Mouse (Mus musculus): ENCODE measurements around the gene Map4k5. TPM values are rescaled to one million over a fixed set of nuclear protein-coding genes. Genes with fewer than 3 reads are reported as not detected.

The Map4k5 gene
- polyA plus RNA-seq, 1 experiment, result 5.6 TPM

DNA sequence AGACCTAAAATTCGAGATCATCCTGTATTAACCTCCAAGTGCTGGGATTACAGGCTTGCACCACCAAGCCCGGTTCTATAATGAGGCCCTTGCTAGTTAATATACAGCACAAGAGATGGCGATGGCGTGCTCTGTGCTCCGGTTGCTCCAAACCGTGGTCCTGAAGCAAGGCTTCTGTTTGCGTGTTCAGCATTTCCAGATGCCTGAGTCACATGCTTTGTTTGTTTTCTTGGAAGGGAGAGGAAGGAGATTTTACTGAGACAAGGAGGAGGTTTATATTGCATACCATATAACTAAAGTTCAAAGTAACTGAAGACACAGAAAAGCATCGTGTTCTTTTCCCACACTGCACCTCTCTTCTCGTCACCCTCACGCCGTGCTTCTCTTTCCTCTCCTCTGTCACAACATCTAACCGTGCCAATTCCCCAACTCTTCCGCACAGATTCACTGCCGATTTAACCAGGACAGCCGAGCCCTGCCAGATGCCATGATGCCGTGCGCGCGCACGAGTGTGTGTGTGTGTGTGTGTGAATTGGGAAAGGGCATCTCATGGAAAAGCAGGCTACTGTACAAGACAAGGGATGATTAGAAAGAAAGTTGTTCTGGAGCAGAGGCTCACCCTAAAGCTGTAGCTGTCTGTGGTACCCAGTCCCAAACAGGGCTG lies 132.1 kb downstream of the Map4k5 start:
- no peaks in the 10 kb centered on the region for H3K27me3 ChIP-seq (ENCODE audit: control insufficient read depth, insufficient read depth, low read length)
- peaks cover 2% of the 10 kb centered on the region for H3K4me1 ChIP-seq (ENCODE audit: control insufficient read depth, insufficient read depth, low read length)
- no peak overlapping the region for H3K4me3 ChIP-seq (ENCODE audit: control insufficient read depth, low read depth, low read length)
- TF ChIP-seq POLR2A (IDR thresholded peaks at IDR 0.05; ENCODE audit: control insufficient read depth, low read depth, low read length) (no peak), CTCF (IDR thresholded peaks at IDR 0.05; ENCODE audit: control insufficient read depth, insufficient read depth, insufficient replicate concordance, low read depth, low read length) (no peak)
- H3K36me3 ChIP-seq (ENCODE audit: control insufficient read depth, insufficient read depth, low read length), result no peaks in the 10 kb centered on the region
- H3K27ac ChIP-seq (ENCODE audit: control insufficient read depth, insufficient read depth, low read depth, low read length), result no peak overlapping the region

DNA sequence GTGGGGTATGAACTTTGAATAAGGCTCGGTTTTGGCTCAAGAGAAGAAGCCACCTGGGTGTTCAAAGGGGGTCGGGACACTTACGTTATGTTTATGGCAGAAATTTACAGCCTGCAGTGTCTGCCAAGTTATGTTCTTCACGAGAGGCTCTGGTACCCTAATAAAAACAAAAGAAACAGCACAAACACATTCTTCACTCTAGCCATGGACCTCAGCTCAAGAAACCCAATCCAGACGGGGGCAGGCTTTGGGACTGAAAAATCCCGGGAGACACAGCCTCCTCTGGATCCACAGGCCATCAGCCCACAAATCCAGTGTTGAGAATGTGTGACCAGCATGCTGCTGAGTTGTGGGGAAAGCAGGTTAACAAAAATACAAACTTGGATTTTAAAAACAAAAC lies 133.0 kb downstream of the Map4k5 start:
- TF ChIP-seq CTCF (IDR thresholded peaks at IDR 0.05; ENCODE audit: control insufficient read depth, insufficient read depth, insufficient replicate concordance, low read depth, low read length), result no peak
- Histone ChIP-seq H3K4me1 (ENCODE audit: control insufficient read depth, insufficient read depth, low read length) (peaks cover 2% of the 10 kb centered on the region), H3K27me3 (ENCODE audit: control insufficient read depth, insufficient read depth, low read length) (no peaks in the 10 kb centered on the region), H3K27ac (ENCODE audit: control insufficient read depth, insufficient read depth, low read depth, low read length) (no peak overlapping the region), H3K4me3 (ENCODE audit: control insufficient read depth, low read depth, low read length) (no peak overlapping the region), H3K36me3 (ENCODE audit: control insufficient read depth, insufficient read depth, low read length) (no peaks in the 10 kb centered on the region)

DNA sequence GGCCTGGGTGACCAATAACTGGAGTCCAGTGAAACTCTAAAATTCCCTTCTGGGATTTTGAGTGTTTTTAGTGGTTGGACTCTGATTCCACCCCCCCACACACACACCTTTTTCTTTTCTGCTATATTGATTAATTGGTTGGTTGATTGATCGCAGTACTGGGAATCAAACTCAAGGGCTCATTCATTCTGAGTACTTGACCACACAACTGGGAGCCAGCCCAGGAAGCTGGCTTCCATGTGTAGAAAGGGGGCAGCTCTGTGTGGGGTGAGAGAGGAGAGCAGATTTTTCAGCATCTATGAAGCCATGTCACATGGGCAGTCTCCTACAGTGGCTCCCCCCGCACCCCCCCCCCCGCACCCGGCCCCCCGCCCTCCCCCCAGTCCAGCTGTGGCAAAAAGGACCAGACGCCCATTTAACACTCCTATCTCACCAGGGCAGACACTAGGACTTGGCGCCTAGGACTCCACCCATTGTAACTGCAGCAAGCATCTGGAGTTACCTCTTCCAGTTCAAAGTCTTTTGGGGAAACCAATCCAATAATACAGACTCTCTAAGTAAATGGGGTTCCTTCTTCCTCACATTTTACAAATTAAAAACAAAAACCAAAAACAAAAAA lies 133.6 kb downstream of the Map4k5 start:
- H3K27me3 ChIP-seq (ENCODE audit: control insufficient read depth, insufficient read depth, low read length), result no peaks in the 10 kb centered on the region
- no peak overlapping the region for H3K27ac ChIP-seq (ENCODE audit: control insufficient read depth, insufficient read depth, low read depth, low read length)
- H3K4me3 ChIP-seq (ENCODE audit: control insufficient read depth, low read depth, low read length), result no peak overlapping the region
- no peaks in the 10 kb centered on the region for H3K36me3 ChIP-seq (ENCODE audit: control insufficient read depth, insufficient read depth, low read length)
- TF ChIP-seq POLR2A (IDR thresholded peaks at IDR 0.05; ENCODE audit: control insufficient read depth, low read depth, low read length) (no peak), CTCF (IDR thresholded peaks at IDR 0.05; ENCODE audit: control insufficient read depth, insufficient read depth, insufficient replicate concordance, low read depth, low read length) (no peak)
- peaks cover 2% of the 10 kb centered on the region for H3K4me1 ChIP-seq (ENCODE audit: control insufficient read depth, insufficient read depth, low read length)

DNA sequence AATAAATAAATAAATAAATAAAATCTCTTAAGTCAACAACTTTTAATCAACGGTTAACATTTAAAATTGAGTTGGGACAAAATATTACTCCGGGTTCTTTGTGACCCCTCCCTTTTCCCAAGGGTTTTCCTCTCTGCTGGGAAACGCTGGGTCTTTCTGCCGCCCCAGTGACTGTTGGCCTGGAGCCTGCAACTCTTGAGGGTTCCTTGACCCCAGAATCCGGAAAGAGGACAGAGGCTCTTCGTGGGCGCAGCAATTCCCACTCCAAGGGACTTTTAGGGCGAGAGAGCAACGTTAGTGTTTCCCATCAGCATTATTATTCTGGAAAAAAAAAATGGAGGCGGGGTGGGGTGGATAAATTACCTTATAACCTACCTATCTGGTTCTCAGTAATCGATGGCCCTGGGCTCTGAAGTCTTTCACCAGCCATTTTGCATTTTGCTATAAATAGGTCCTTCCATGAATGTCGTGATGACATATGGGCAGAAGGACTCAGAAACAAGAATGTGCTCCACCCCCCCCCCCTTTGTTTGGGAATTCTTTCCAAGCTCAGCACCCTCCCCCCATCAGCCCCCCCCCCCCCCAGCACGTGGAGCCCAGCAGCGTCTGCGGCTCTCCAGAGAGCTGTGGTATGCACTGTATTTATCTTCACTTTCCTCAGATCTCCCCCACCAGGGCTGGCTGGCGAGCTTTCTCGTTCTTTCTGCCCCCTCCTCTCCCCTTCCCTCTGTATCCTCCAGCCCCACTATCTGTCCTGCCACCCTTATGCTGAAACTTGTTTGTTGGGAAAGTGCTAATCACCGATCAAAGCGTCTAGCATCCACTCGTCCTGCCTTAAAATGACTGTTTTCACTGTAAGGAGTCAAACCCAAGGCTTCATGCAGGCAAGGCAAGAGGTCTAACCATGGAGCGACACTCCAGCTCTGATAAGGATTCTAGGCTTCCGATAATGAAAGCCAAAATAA lies 134.5 kb downstream of the Map4k5 start:
- no peak for TF ChIP-seq POLR2A (IDR thresholded peaks at IDR 0.05; ENCODE audit: control insufficient read depth, low read depth, low read length)
- TF ChIP-seq CTCF (IDR thresholded peaks at IDR 0.05; ENCODE audit: control insufficient read depth, insufficient read depth, insufficient replicate concordance, low read depth, low read length), result no peak
- H3K4me1 ChIP-seq (ENCODE audit: control insufficient read depth, insufficient read depth, low read length), result peaks cover 2% of the 10 kb centered on the region
- no peak overlapping the region for H3K27ac ChIP-seq (ENCODE audit: control insufficient read depth, insufficient read depth, low read depth, low read length)
- H3K4me3 ChIP-seq (ENCODE audit: control insufficient read depth, low read depth, low read length), result no peak overlapping the region; the same call in 1 of the 2 replicates
- no peaks in the 10 kb centered on the region for H3K27me3 ChIP-seq (ENCODE audit: control insufficient read depth, insufficient read depth, low read length)
- H3K36me3 ChIP-seq (ENCODE audit: control insufficient read depth, insufficient read depth, low read length), result no peaks in the 10 kb centered on the region

DNA sequence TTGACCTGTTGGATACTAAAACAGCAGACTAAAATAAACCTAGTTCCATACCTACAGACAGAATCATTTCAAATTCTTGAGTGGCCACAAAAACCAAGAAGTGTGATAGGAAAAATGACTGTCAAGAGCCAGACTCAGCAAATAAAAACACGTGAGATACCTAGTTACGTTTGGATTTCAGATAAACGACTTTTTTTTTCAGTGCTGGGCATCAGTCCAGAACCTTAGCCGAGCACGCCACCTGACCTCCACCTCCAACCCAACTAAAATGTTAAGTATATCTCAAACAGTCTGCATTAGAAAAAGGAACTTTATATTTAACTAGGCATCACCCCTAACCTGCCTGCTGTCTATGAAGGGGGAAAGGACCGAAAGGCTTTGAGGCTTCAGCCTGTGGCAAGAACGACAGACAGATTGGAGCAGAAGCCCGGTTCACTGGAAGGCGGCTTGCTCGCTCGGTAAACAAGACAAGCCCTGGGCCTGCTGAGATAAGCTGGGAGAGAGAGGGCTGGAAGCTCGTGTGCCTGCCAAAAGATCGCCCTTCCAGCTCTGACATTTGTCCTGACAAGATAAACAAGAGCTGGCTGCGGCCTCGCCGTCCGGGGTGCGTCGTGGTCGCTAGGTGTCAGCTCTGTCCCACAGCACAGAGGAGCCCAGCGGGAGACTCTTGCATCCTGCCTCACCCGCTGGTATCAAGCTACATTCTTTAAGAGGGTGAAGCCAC lies 135.4 kb downstream of the Map4k5 start:
- TF ChIP-seq CTCF (IDR thresholded peaks at IDR 0.05; ENCODE audit: control insufficient read depth, insufficient read depth, insufficient replicate concordance, low read depth, low read length) (peak; percentile 56; the same call in 1 of the 2 replicates), POLR2A (IDR thresholded peaks at IDR 0.05; ENCODE audit: control insufficient read depth, low read depth, low read length) (no peak)
- H3K36me3 ChIP-seq (ENCODE audit: control insufficient read depth, insufficient read depth, low read length), result no peaks in the 10 kb centered on the region
- H3K4me3 ChIP-seq (ENCODE audit: control insufficient read depth, low read depth, low read length), result peak overlapping the region; percentile 5; the same call in 1 of the 2 replicates
- peak overlapping the region; percentile 40; the same call in 1 of the 2 replicates for H3K27ac ChIP-seq (ENCODE audit: control insufficient read depth, insufficient read depth, low read depth, low read length)
- H3K27me3 ChIP-seq (ENCODE audit: control insufficient read depth, insufficient read depth, low read length), result no peaks in the 10 kb centered on the region
- peaks cover 2% of the 10 kb centered on the region for H3K4me1 ChIP-seq (ENCODE audit: control insufficient read depth, insufficient read depth, low read length)

DNA sequence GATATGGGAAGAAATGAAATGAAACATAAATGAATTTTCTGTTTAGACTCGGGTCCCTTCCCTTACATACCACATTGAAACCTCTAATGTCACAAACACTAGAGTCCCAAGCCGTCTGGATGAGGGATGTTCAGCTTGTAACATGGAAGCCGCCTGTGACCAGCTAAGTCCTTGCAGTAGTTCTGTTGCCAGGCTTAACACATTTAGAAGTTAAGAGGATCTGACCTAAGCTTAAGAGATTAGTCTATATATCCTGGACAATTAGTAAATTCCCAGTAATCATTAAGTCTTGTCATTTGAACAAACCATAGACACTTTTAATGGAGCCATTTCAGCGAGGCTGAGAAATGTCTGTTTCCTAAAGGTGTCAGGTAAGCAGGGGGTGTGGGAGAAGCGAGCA lies 137.0 kb downstream of the Map4k5 start:
- no peak overlapping the region for H3K27ac ChIP-seq (ENCODE audit: control insufficient read depth, insufficient read depth, low read depth, low read length)
- H3K4me3 ChIP-seq (ENCODE audit: control insufficient read depth, low read depth, low read length), result no peak overlapping the region
- H3K36me3 ChIP-seq (ENCODE audit: control insufficient read depth, insufficient read depth, low read length), result no peaks in the 10 kb centered on the region
- no peaks in the 10 kb centered on the region for H3K27me3 ChIP-seq (ENCODE audit: control insufficient read depth, insufficient read depth, low read length)
- no peak for TF ChIP-seq CTCF (IDR thresholded peaks at IDR 0.05; ENCODE audit: control insufficient read depth, insufficient read depth, insufficient replicate concordance, low read depth, low read length)
- TF ChIP-seq POLR2A (IDR thresholded peaks at IDR 0.05; ENCODE audit: control insufficient read depth, low read depth, low read length), result no peak
- H3K4me1 ChIP-seq (ENCODE audit: control insufficient read depth, insufficient read depth, low read length), result peaks cover 2% of the 10 kb centered on the region
